Mouse (Mus musculus): Measurements from ENCODE around the gene Cgn. TPM values are rescaled to one million over a fixed set of nuclear protein-coding genes. Genes with fewer than 3 reads are reported as not detected.

Gene Cgn
- total RNA-seq (2021) = 1 to 10 TPM; 3.2 to 3.6 TPM

DNA sequence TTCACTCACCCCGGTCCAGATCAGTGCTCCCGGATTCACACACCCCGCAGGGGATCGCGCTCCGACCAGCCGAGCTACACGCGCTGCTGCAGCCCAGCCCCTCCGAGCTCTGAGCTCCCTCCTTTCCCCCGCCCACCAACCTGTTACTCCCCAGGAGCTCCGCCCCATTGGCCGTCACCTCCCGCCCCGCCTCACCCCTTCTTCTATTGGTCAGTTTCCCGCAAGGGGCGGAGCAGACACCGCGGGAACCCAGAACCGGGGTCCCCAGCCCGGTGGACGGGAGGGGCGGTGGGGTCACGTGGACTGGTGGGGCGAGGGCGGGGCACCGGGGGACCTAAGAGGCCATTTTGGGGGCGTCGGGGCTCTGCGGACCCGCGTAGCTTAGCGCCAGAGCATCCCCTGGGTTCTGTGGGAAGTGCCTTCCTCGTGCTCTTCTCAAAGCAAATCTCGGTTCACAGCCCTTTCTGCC, at the start of gene Cgn:
Gene Cgn, minus strand, starts transcription at position 126 of the 469 bp plus-strand sequence.
- DNase-seq = peak; percentile 91 to 92

DNA sequence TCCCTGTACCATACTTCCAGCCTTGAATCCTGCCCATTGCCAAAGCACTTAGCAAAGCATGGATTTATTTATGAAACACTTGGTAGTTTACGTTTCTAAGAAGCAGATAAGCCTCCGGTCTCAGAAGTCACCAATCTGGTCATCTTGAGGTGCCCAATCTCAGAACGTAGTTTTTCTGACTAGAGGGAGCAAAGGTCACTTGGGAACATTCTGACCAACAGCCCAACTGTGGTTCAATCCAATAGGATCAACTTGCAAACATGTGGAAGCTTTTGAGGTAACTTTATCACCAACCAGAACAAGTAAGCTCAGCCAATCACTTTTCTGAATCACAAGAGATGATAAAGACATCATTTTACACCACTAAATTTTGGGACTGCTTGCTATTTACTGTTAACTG, 49.1 kb upstream of the Cgn start:
- no peak for DNase-seq

GRCm38 (mm10) chr3:94833358-94833757, 47.1 kb upstream of the Cgn start:
- no peak for DNase-seq

- DNase-seq = no peak
Measured at GRCm38 (mm10) chr3:94832701-94833100, 46.4 kb upstream of the Cgn start.

DNA sequence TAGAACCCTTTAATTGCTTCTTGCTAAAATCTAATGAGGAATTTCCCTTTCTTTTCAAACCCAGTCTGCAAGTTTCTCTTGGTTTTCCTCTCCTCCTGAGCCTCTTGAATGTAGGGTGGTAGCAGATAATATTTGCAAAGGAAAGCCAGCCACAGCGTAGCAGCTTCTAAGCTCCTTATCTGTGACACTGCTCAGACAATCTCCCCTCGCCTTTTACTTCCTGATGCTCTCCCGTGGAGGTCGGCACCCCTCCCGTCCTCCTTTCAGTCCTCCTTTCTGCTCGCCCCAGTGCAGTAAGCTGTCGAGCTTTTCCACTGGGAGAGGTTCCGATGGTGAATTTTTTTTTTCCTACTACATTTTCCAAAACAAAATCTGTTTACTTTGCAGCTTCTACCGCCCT, 45.8 kb upstream of the Cgn start:
- no peak for DNase-seq

DNA sequence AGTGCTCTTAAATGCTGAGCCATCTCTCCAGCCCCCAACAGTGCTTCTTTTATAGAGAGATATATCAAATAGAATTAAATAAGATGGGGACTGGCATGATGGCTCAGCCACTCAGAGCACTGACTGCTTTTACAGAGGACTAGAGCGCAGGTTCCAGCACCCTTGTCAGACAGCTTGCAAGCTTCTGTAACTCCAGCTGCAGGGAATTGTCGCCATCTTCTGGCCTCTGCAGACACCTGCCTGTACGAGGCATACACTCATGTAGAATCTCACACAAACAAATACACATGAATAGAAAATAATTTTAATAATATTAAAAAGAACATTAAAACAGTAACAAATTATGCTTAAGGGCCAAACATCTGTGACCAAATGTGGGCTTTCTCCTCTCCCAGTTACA, 37.8 kb upstream of the Cgn start:
- no peak for DNase-seq

- DNase-seq = no peak
Measured at GRCm38 (mm10) chr3:94822082-94822481, 35.8 kb upstream of the Cgn start.

- peak; percentile 17 to 20 for DNase-seq
Measured at GRCm38 (mm10) chr3:94821008-94821638, 34.8 kb upstream of the Cgn start.

DNA sequence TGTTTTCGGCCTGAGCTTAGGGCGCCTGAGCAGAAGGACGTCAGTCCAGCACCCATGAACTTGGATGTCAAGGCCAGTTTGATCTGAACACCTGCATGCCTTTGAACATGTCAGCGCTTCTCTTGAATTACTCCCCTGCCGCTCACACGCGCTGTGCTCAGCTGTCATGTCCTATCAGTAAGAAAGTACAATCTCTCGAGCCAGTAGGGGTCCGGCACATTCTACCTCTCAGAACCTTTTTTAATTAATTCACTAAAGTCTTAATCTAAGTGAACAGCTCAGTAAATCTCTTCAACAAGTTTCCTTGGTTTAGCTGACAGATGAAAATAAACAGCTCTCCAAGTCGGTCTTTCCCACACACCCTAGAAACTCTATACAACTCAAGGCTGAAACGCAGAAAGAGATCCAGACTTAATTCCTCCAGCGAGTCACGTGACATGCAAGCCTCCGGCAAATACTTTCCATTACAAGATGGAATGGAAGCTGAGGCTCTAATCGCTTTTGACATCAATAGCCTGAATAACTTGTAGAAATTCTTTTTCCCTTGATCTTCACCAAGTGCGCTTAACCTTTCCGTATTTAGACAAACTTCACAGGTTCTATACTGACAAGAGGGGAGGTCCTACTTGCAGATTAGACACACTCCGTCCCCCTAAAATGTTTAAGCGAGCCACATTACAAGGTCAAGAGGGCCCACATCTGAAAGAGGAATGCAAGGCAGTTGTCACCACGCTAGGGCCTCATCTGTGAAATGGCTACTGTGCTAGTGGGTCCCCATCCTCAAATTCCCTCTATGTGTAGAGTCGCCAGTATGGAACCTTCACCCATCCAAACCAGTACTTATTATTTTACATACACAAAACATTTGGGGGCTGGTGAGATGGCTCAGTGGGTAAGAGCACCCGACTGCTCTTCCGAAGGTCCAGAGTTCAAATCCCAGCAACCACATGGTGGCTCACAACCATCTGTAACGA, 33.4 kb upstream of the Cgn start:
- DNase-seq = no peak

DNA sequence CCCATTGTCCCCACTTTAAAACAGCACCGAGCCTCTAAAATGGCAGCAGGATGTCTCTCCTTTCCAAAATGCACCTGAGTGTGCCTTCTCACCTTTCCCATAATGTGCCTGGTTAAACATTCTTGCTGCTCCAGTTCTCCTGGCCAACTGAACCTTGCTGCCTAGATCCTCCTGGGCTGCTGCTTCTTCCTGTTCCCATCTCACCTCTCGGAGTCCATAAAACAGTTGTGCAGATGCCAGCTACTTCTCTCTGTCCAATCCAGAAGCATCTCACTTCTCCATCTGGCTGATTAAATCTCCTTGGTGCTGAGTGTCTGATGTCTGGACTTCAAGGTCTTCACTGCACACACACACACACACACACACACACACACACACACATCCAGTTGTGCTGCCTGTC, 31.4 kb upstream of the Cgn start:
- DNase-seq = no peak

- no peak for DNase-seq
Measured at GRCm38 (mm10) chr3:94815603-94816002, 29.3 kb upstream of the Cgn start.

- DNase-seq = no peak
Measured at GRCm38 (mm10) chr3:94814663-94815062, 28.4 kb upstream of the Cgn start.

DNA sequence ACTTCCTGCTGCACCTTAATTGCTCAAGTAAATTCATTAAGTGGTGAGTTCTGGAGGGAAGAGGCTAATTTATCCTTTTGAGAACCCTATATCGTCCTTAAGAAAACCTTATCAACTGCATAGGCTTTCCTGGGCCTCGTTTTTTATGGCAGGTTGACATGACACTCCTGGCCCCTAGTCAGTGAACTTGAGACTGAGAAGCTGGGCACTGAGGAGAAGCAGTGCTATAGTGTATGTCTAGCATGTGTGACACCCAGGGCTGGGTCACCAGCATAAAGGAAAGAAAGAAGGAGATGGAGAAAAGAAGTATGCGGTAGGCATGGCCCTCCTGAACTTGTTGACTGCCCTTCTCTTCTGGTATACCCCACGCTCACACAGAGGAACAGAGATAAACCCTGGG, 27.8 kb upstream of the Cgn start:
- no peak for DNase-seq

GRCm38 (mm10) chr3:94813651-94814050, 27.4 kb upstream of the Cgn start:
- DNase-seq = no peak

DNA sequence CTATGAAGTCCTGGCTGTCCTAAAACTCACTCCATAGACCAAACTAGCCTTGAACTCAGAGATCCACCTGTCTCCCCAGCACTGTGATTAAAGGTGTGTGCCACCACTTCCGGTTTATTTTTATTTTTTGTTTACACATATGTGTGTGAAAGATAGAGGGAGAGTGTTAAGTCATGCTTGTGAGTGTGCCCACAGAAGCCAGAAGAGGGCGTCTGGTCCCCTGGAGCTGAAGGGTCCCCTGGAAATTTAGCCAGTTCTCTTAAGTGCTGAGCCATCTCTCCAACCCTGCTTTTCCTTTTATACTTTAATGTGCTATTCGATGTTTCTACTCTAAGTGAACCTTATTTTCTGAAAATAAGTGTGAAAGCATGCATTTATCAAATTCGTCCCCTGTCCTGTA, 25.3 kb upstream of the Cgn start:
- DNase-seq = no peak

- no peak for DNase-seq
Measured at GRCm38 (mm10) chr3:94808296-94808695, 22.0 kb upstream of the Cgn start.

GRCm38 (mm10) chr3:94804976-94805375, 18.7 kb upstream of the Cgn start:
- DNase-seq = no peak

GRCm38 (mm10) chr3:94804146-94804545, 17.9 kb upstream of the Cgn start:
- no peak for DNase-seq

DNA sequence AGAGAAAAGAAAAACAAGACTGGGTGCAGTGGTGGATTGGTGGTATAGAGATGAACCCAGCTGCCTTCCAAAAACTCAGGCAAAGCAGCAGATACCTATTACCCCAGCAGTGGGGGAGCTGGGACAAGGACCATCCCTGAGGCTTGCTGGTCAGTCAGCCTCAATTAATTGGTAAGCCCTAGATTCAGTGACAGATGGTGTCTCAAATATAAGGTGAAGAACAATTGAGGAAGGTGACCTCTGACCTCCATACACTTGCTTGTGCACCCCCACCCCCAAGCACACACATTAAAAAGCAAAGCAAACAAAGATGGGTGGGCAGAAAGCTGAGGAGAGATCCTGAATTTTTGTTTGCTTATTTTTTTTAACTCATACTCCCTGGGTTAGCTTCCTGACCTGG, 9.9 kb upstream of the Cgn start:
- DNase-seq = no peak

DNA sequence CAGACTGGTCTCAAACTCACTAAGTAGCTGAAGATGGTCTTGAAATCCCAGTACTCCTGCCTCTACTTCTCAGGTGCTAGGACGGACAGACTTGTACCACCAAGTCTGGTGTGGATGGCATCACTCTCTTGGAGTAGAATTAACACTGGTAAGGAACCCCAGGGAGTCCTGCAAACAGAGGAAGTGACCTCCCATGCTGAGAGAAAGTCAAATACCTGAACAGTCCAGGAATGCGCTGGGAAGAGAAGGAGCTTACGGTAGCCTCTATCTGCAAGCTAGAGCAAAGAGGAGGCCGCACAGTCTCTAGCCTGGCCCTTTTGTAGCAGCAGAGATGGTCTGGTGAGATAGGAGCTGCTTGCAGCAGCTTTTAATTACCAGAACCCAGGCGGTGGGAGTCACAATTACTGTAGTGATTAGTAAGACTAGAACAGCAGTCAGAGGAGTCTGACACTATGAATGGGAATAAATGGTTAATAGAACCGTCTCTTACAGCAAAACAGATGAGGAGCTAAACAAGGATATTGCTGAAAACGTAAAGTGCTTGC, 9.4 kb upstream of the Cgn start:
- DNase-seq = no peak

- no peak for DNase-seq
Measured at GRCm38 (mm10) chr3:94794359-94794758, 8.1 kb upstream of the Cgn start.

DNA sequence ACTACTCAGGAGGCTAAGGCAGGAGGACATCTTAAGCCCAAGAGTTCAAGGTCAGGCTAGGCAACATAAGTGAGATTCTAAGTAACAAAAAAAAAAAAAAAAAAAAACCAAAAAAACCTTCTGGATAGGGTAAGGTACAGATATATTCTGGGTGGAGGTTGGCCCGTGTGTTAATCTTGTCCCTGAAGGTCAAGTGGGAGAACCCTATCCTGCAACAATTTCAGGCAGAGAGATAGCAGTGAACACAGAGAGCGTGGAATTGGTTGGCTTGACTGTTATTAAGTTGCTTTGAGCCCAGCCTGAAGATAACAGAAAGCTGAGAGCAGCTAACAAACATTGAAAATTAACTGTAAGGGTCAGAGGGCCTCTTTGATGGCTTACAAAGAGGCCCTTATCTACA, 7.4 kb upstream of the Cgn start:
- no peak for DNase-seq

DNA sequence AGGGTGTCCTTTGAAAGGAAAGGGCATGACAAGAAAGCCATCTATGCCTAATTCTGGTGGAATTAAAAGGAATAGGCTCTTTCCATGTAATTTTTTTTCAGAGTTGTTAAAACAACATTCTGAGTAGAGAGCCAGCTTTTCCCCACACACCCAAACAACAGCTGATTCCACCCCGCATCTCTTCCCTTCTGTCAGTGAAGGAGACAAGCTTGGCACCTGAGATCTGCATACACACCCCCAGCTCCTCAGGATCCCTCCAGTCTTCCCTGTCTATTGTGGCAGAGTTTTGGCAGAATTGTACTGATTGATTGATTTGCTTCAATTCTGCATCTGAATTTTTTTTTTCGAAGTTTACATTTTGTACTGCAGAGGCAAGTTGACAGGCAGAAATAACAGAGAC, 6.0 kb upstream of the Cgn start:
- DNase-seq = peak in 1 of 2 experiments; percentile 33

GRCm38 (mm10) chr3:94789516-94789915, 3.2 kb upstream of the Cgn start:
- DNase-seq = no peak

All from layer of hippocampus, postnatal 36 days (tissue).